Mouse (Mus musculus) erythroblast, adult 5-6 weeks (primary cell): ENCODE data around the gene Hsd17b1. TPM values are rescaled to one million over a fixed set of nuclear protein-coding genes. Genes with fewer than 3 reads are reported as not detected.
"Not testable (repeated sequence)": the region's sequence is repeated elsewhere in the genome, so short reads cannot be mapped to it uniquely, and the experiment has no call there.

Experiments used
- ATAC-seq: replicated peaks from 2 replicates; pipeline ENCODE4 v1.8.0; 2016; ENCODE audit warnings: moderate number of reproducible peaks, mild to moderate bottlenecking, moderate TSS enrichment, inconsistent platforms; ENCODE audit not compliant: poor library complexity, low FRiP score, severe bottlenecking
- total RNA-seq, 2 experiments: library from RNA; stranded (forward) in 1 of 2; stranded (reverse) in 1 of 2; fragments of 150-400 nt in 1 of 2; fragments of 200-764, 138-1000 nt in 1 of 2; gene quantifications; 2 replicates each; pipeline versions ENCODE4 v1.2.3 to v1.2.4; 2015 to 2017; ENCODE audit warnings: low replicate concordance in 2 of 2

Hsd17b1 gene
- total RNA-seq, 2 experiments from 2014 or later: 1.9 TPM; not detected in 1

- peak; percentile 80 for ATAC-seq
Measured at GRCm38 (mm10) chr11:101119761-101120544, 41.7 kb downstream of the Hsd17b1 start, which contains the start of the genes Retreg3 and Tubg1. Gene Retreg3, minus strand, starts transcription at chr11:101119893. Gene Tubg1, plus strand, starts transcription at chr11:101119938.

DNA sequence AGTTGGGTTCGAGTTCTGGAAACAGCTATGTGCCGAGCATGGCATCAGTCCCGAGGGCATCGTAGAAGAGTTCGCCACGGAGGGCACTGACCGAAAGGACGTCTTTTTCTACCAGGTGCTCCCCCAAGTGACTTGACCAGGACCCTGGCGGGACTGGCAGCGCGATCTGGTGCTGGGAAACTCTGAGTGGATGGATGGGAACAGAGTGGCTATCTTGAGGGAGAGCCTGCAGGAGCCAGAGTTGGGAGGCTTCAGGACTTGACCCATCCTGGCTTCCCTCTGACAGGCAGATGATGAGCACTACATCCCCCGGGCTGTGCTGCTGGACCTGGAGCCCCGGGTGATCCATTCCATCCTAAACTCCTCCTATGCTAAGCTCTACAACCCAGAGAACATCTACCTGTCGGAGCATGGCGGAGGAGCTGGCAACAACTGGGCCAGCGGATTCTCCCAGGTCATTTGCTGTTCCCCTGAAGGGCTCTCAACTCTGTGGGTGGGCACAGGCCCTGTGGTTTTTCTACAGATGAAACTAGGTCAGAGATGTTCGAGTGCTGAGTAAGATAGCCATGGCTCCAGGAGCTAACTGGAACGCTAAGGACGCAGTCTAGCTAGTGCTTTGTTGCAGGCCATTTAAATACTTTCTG lies 42.5 kb downstream of the Hsd17b1 start:
- ATAC-seq: peak; percentile 12

DNA sequence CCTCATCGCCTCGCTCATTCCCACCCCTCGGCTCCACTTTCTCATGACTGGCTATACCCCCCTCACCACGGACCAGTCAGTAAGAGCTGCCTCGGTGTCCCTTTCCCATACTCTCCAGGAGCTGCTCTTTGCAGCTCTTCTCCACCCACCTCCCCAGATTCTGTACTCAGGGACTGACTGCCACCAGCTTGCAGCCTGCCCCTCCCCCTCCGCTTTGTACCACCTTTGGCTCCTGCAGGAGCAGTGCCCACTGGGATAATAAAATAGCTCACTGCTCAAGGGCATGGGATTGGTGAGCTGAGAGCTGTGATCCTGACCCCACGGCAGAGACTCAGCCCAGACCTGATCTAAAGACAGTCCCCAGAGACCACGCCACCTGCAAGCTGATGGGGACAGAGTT lies 46.3 kb downstream of the Hsd17b1 start:
- not testable (repeated sequence) for ATAC-seq

- not testable (repeated sequence) for ATAC-seq
Measured at GRCm38 (mm10) chr11:101125008-101125407, 46.8 kb downstream of the Hsd17b1 start.

DNA sequence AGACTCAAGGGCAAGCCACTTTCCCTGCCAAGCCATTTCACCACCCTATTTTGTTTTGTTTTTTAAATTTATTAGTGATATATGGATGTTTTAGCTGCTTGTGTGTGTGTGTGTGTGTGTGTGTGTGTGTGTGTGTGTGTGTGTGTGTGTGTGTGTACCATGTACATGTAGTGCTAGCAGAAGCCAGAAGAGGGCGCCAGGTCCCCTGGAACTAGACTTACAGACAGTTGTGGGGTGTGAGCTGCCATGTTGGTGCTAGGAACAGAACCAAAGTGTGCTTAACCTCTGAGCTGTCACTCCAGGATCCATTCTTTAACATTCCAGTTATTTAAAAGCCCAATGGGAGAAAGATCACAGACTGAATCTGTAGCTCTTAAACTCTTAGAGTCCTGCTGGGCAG lies 48.9 kb downstream of the Hsd17b1 start:
- ATAC-seq: no peak

DNA sequence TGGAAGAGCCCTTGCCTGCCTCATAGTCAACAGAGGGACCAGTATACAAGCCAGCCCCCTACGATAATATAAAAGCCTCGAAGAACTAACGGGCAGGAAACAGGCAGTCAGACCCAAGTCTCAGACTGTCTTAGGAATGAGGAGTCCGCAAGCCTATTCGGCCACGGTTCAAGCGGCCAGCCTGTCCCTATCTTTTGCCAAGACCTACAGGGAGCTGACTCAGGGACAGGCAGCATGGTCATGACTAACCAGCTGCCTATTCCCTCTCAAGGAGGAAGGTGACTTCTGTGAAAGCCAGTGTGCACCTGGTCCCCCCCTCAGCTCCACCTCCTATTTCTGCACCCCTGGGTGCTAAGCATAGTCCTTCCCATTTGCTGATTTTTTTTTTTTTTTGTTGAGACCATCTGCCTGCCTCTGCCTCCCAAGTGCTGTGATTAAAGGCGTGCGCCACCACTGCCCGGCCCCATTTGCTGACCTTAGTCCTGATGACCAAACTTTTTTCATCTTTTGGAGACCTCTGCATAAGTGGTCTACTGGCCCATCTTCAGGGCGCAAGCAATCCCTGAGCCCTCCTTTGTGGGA lies 50.9 kb downstream of the Hsd17b1 start:
- no peak for ATAC-seq

Other genes starting within 250 kb of the Hsd17b1 start
- gene Stat5b, start 227.7 kb upstream of the Hsd17b1 start, total RNA-seq (2015; ENCODE audit: low replicate concordance): 6.9 and 14.8 TPM in 2 replicates
- 6.7 and 10.3 TPM in 2 replicates for gene Stat5b, start 227.7 kb upstream of the Hsd17b1 start, total RNA-seq (2017; ENCODE audit: low replicate concordance)
- 4.8 and 7.3 TPM in 2 replicates for gene Stat5a, start 219.1 kb upstream of the Hsd17b1 start, total RNA-seq (2015; ENCODE audit: low replicate concordance)
- 5.7 and 6.5 TPM in 2 replicates for gene Stat5a, start 219.1 kb upstream of the Hsd17b1 start, total RNA-seq (2017; ENCODE audit: low replicate concordance)
- 16.7 and 43.4 TPM in 2 replicates for gene Stat3, start 138.9 kb upstream of the Hsd17b1 start, total RNA-seq (2015; ENCODE audit: low replicate concordance)
- 37.8 and 51.4 TPM in 2 replicates for gene Stat3, start 138.9 kb upstream of the Hsd17b1 start, total RNA-seq (2017; ENCODE audit: low replicate concordance)
- 0.63 TPM in 1 of 2 replicates, not detected in the other for gene Cavin1, start 107.5 kb upstream of the Hsd17b1 start, total RNA-seq (2015; ENCODE audit: low replicate concordance)
- 1.1 TPM in 1 of 2 replicates, not detected in the other for gene Cavin1, start 107.5 kb upstream of the Hsd17b1 start, total RNA-seq (2017; ENCODE audit: low replicate concordance)
- 487 and 539 TPM in 2 replicates for gene Atp6v0a1, start 69.0 kb upstream of the Hsd17b1 start, total RNA-seq (2015; ENCODE audit: low replicate concordance)
- gene Atp6v0a1, start 69.0 kb upstream of the Hsd17b1 start, total RNA-seq (2017; ENCODE audit: low replicate concordance): 528 and 748 TPM in 2 replicates
- gene Naglu, start 8.4 kb upstream of the Hsd17b1 start, total RNA-seq (2015; ENCODE audit: low replicate concordance): 3.1 and 3.7 TPM in 2 replicates
- gene Naglu, start 8.4 kb upstream of the Hsd17b1 start, total RNA-seq (2017; ENCODE audit: low replicate concordance): 2.0 and 2.8 TPM in 2 replicates
- gene Coasy, start 4.2 kb downstream of the Hsd17b1 start, total RNA-seq (2015; ENCODE audit: low replicate concordance): 6.7 and 7.5 TPM in 2 replicates
- gene Coasy, start 4.2 kb downstream of the Hsd17b1 start, total RNA-seq (2017; ENCODE audit: low replicate concordance): 3.8 and 9.6 TPM in 2 replicates
- 20.5 and 26.9 TPM in 2 replicates for gene Mlx, start 8.9 kb downstream of the Hsd17b1 start, total RNA-seq (2015; ENCODE audit: low replicate concordance)
- 18.4 and 23.7 TPM in 2 replicates for gene Mlx, start 8.9 kb downstream of the Hsd17b1 start, total RNA-seq (2017; ENCODE audit: low replicate concordance)
- gene Psmc3ip, start 17.0 kb downstream of the Hsd17b1 start, total RNA-seq (2015; ENCODE audit: low replicate concordance): 2.7 and 4.4 TPM in 2 replicates
- gene Psmc3ip, start 17.0 kb downstream of the Hsd17b1 start, total RNA-seq (2017; ENCODE audit: low replicate concordance): 4.1 and 13.7 TPM in 2 replicates
- gene Retreg3, start 41.5 kb downstream of the Hsd17b1 start, total RNA-seq (2015; ENCODE audit: low replicate concordance): 35.7 and 40.3 TPM in 2 replicates
- gene Retreg3, start 41.5 kb downstream of the Hsd17b1 start, total RNA-seq (2017; ENCODE audit: low replicate concordance): 88.4 and 93.1 TPM in 2 replicates
- 5.6 and 12.5 TPM in 2 replicates for gene Tubg1, start 41.5 kb downstream of the Hsd17b1 start, total RNA-seq (2015; ENCODE audit: low replicate concordance)
- gene Tubg1, start 41.5 kb downstream of the Hsd17b1 start, total RNA-seq (2017; ENCODE audit: low replicate concordance): 8.2 and 10.5 TPM in 2 replicates
- not detected in 2 replicates for gene Tubg2, start 77.5 kb downstream of the Hsd17b1 start, total RNA-seq (2015; ENCODE audit: low replicate concordance)
- gene Tubg2, start 77.5 kb downstream of the Hsd17b1 start, total RNA-seq (2017; ENCODE audit: low replicate concordance): not detected in 2 replicates
- 0.58 and 0.63 TPM in 2 replicates for gene Cntnap1, start 92.1 kb downstream of the Hsd17b1 start, total RNA-seq (2015; ENCODE audit: low replicate concordance)
- 0.17 TPM in 1 of 2 replicates, not detected in the other for gene Cntnap1, start 92.1 kb downstream of the Hsd17b1 start, total RNA-seq (2017; ENCODE audit: low replicate concordance)
- not detected in 2 replicates for gene Plekhh3, start 92.9 kb downstream of the Hsd17b1 start, total RNA-seq (2015; ENCODE audit: low replicate concordance)
- gene Plekhh3, start 92.9 kb downstream of the Hsd17b1 start, total RNA-seq (2017; ENCODE audit: low replicate concordance): 1.1 TPM in 1 of 2 replicates, not detected in the other
- 0.63 TPM in 1 of 2 replicates, not detected in the other for gene Ccr10, start 97.0 kb downstream of the Hsd17b1 start, total RNA-seq (2015; ENCODE audit: low replicate concordance)
- not detected in 2 replicates for gene Ccr10, start 97.0 kb downstream of the Hsd17b1 start, total RNA-seq (2017; ENCODE audit: low replicate concordance)
- 161 and 177 TPM in 2 replicates for gene Ezh1, start 148.1 kb downstream of the Hsd17b1 start, total RNA-seq (2015; ENCODE audit: low replicate concordance)
- gene Ezh1, start 148.1 kb downstream of the Hsd17b1 start, total RNA-seq (2017; ENCODE audit: low replicate concordance): 208 and 251 TPM in 2 replicates
- gene Ramp2, start 167.6 kb downstream of the Hsd17b1 start, total RNA-seq (2015; ENCODE audit: low replicate concordance): 2.7 TPM in 1 of 2 replicates, not detected in the other
- gene Ramp2, start 167.6 kb downstream of the Hsd17b1 start, total RNA-seq (2017; ENCODE audit: low replicate concordance): not detected in 2 replicates
- gene Vps25, start 175.3 kb downstream of the Hsd17b1 start, total RNA-seq (2015; ENCODE audit: low replicate concordance): 83.8 and 91.5 TPM in 2 replicates
- 25.0 and 31.3 TPM in 2 replicates for gene Vps25, start 175.3 kb downstream of the Hsd17b1 start, total RNA-seq (2017; ENCODE audit: low replicate concordance)
- gene Wnk4, start 182.2 kb downstream of the Hsd17b1 start, total RNA-seq (2015; ENCODE audit: low replicate concordance): 2.3 and 17.7 TPM in 2 replicates
- gene Wnk4, start 182.2 kb downstream of the Hsd17b1 start, total RNA-seq (2017; ENCODE audit: low replicate concordance): 1.5 and 6.0 TPM in 2 replicates
- gene Cntd1, start 200.6 kb downstream of the Hsd17b1 start, total RNA-seq (2015; ENCODE audit: low replicate concordance): 0.96 TPM in 1 of 2 replicates, not detected in the other
- gene Cntd1, start 200.6 kb downstream of the Hsd17b1 start, total RNA-seq (2017; ENCODE audit: low replicate concordance): 2.2 and 5.4 TPM in 2 replicates
- gene Coa3, start 200.7 kb downstream of the Hsd17b1 start, total RNA-seq (2015; ENCODE audit: low replicate concordance): 12.3 and 29.8 TPM in 2 replicates
- gene Coa3, start 200.7 kb downstream of the Hsd17b1 start, total RNA-seq (2017; ENCODE audit: low replicate concordance): 5.3 and 10.6 TPM in 2 replicates
- gene Becn1, start 223.9 kb downstream of the Hsd17b1 start, total RNA-seq (2015; ENCODE audit: low replicate concordance): 98.0 and 105 TPM in 2 replicates
- 362 and 618 TPM in 2 replicates for gene Becn1, start 223.9 kb downstream of the Hsd17b1 start, total RNA-seq (2017; ENCODE audit: low replicate concordance)
- 797 and 835 TPM in 2 replicates for gene Psme3, start 237.8 kb downstream of the Hsd17b1 start, total RNA-seq (2015; ENCODE audit: low replicate concordance)
- 707 and 918 TPM in 2 replicates for gene Psme3, start 237.8 kb downstream of the Hsd17b1 start, total RNA-seq (2017; ENCODE audit: low replicate concordance)
- gene Aoc2, start 246.7 kb downstream of the Hsd17b1 start, total RNA-seq (2015; ENCODE audit: low replicate concordance): 47.1 and 65.0 TPM in 2 replicates
- 44.1 and 45.0 TPM in 2 replicates for gene Aoc2, start 246.7 kb downstream of the Hsd17b1 start, total RNA-seq (2017; ENCODE audit: low replicate concordance)